Mouse (Mus musculus) erythroblast, embryonic 14.5 days (primary cell): Measurements from ENCODE around the gene Rps6kb2. TPM values are rescaled to one million over a fixed set of nuclear protein-coding genes. Genes with fewer than 3 reads are reported as not detected.
"Not testable (repeated sequence)": the region's sequence is repeated elsewhere in the genome, so short reads cannot be mapped to it uniquely, and the experiment has no call there.

Source experiments
- H3K27me3 ChIP-seq: 2 replicates; pipeline ENCODE4 v1.6.1; 2012; ENCODE audit warnings: inconsistent platforms; ENCODE audit not compliant: control insufficient read depth
- H3K36me3 ChIP-seq: 2 replicates; pipeline ENCODE4 v1.6.1; 2012; ENCODE audit warnings: mild to moderate bottlenecking, inconsistent platforms; ENCODE audit not compliant: control insufficient read depth
- H3K4me1 ChIP-seq: 2 replicates; pipeline ENCODE4 v1.6.1; 2012; ENCODE audit warnings: inconsistent platforms; ENCODE audit not compliant: control insufficient read depth
- H3K4me3 ChIP-seq: replicated peaks from 2 replicates; pipeline ENCODE3; 2012; ENCODE audit warnings: moderate library complexity, mild to moderate bottlenecking, inconsistent platforms
- H3K9me3 ChIP-seq: 2 replicates; pipeline ENCODE4 v1.6.1; 2012; ENCODE audit warnings: low read length, inconsistent platforms, mixed read lengths; ENCODE audit not compliant: control insufficient read depth
- GATA1 ChIP-seq: IDR thresholded peaks from 2 replicates; pipeline ENCODE4 v1.6.1; 2012; ENCODE audit warnings: low read length, inconsistent platforms, mixed read lengths
- TAL1 ChIP-seq: IDR thresholded peaks from 3 replicates; pipeline ENCODE4 v1.6.1; 2012; ENCODE audit warnings: low read length, inconsistent platforms, mixed read lengths
- polyA plus RNA-seq: library from polyadenylated mRNA; stranded (reverse); fragments of >175 nt; gene quantifications from 2 replicates; pipeline ENCODE4 v1.2.3, GENCODE M21; 2012

Rps6kb2 gene
- polyA plus RNA-seq, 1 experiment, result 24.5 TPM

- H3K9me3 ChIP-seq, result no peaks in the 10 kb centered on the region
- H3K36me3 ChIP-seq, result peaks cover 30% of the 10 kb centered on the region
- H3K4me3 ChIP-seq, result no peak overlapping the region
- H3K4me1 ChIP-seq, result peaks cover 46% of the 10 kb centered on the region
- peaks cover 26% of the 10 kb centered on the region for H3K27me3 ChIP-seq
- TF ChIP-seq GATA1, result no peak
- no peak for TF ChIP-seq TAL1
These were observed 26.7 kb downstream of the Rps6kb2 start for GRCm38 (mm10) chr19:4136463-4136862.

- Histone ChIP-seq H3K4me1 (peaks cover 51% of the 10 kb centered on the region), H3K36me3 (peaks cover 35% of the 10 kb centered on the region), H3K4me3 (peak overlapping the region; percentile 36), H3K27me3 (peaks cover 24% of the 10 kb centered on the region)
- H3K9me3 ChIP-seq, result not testable (repeated sequence)
These were observed 27.2 kb downstream of the Rps6kb2 start for GRCm38 (mm10) chr19:4135963-4136345.

GRCm38 (mm10) chr19:4135229-4135962 lies 27.8 kb downstream of the Rps6kb2 start:
- peaks cover 56% of the 10 kb centered on the region for H3K4me1 ChIP-seq
- H3K9me3 ChIP-seq, H3K4me3 ChIP-seq: not testable (repeated sequence)
- H3K36me3 ChIP-seq, result peaks cover 40% of the 10 kb centered on the region
- H3K27me3 ChIP-seq, result peaks cover 22% of the 10 kb centered on the region

GRCm38 (mm10) chr19:4134354-4134753 lies 28.8 kb downstream of the Rps6kb2 start:
- Histone ChIP-seq H3K27me3 (peaks cover 13% of the 10 kb centered on the region), H3K4me1 (peaks cover 67% of the 10 kb centered on the region), H3K4me3 (no peak overlapping the region), H3K9me3 (no peaks in the 10 kb centered on the region), H3K36me3 (peaks cover 50% of the 10 kb centered on the region)
- no peak for TF ChIP-seq GATA1
- TF ChIP-seq TAL1, result no peak

- Histone ChIP-seq H3K36me3 (peaks cover 76% of the 10 kb centered on the region), H3K27me3 (peaks cover 2% of the 10 kb centered on the region; the same call in 1 of the 2 replicates), H3K9me3 (peaks cover 2% of the 10 kb centered on the region), H3K4me1 (peaks cover 83% of the 10 kb centered on the region), H3K4me3 (peak overlapping the region; percentile 84)
- TF ChIP-seq TAL1 (no peak), GATA1 (no peak)
These were observed 31.4 kb downstream of the Rps6kb2 start for GRCm38 (mm10) chr19:4131768-4132167.

- TF ChIP-seq GATA1 (no peak), TAL1 (no peak)
- H3K4me1 ChIP-seq, result peaks cover 85% of the 10 kb centered on the region
- H3K4me3 ChIP-seq, result peak overlapping the region; percentile 84
- H3K9me3 ChIP-seq, result peaks cover 2% of the 10 kb centered on the region
- H3K27me3 ChIP-seq, result no peaks in the 10 kb centered on the region
- H3K36me3 ChIP-seq, result peaks cover 78% of the 10 kb centered on the region
These were observed 32.1 kb downstream of the Rps6kb2 start for GRCm38 (mm10) chr19:4131075-4131474.

- Histone ChIP-seq H3K4me1 (peaks cover 80% of the 10 kb centered on the region), H3K4me3 (peak overlapping the region; percentile 84), H3K36me3 (peaks cover 77% of the 10 kb centered on the region), H3K27me3 (no peaks in the 10 kb centered on the region), H3K9me3 (peaks cover 2% of the 10 kb centered on the region)
- TF ChIP-seq TAL1 (no peak), GATA1 (no peak)
These were observed 33.0 kb downstream of the Rps6kb2 start for GRCm38 (mm10) chr19:4130106-4130505.

GRCm38 (mm10) chr19:4129462-4129861 lies 33.7 kb downstream of the Rps6kb2 start:
- peaks cover 74% of the 10 kb centered on the region for H3K36me3 ChIP-seq
- H3K4me1 ChIP-seq, result peaks cover 81% of the 10 kb centered on the region
- TF ChIP-seq TAL1 (no peak), GATA1 (no peak)
- H3K9me3 ChIP-seq, result peaks cover 2% of the 10 kb centered on the region
- H3K27me3 ChIP-seq, result no peaks in the 10 kb centered on the region
- peak overlapping the region; percentile 84 for H3K4me3 ChIP-seq

GRCm38 (mm10) chr19:4126759-4127495 lies 36.2 kb downstream of the Rps6kb2 start:
- H3K4me3 ChIP-seq, result peak overlapping the region; percentile 86
- TF ChIP-seq TAL1 (no peak), GATA1 (no peak)
- H3K27me3 ChIP-seq, result no peaks in the 10 kb centered on the region
- peaks cover 89% of the 10 kb centered on the region for H3K4me1 ChIP-seq
- H3K36me3 ChIP-seq, result peaks cover 53% of the 10 kb centered on the region
- peaks cover 2% of the 10 kb centered on the region for H3K9me3 ChIP-seq
